Mouse (Mus musculus) Patski (cell line): ENCODE data around the gene Ddx3x. TPM values are rescaled to one million over a fixed set of nuclear protein-coding genes. Genes with fewer than 3 reads are reported as not detected.

Experiments used
- ATAC-seq: fragments of 100-300 bp; one replicate; pipeline ENCODE4 v1.8.0; 2021
- CTCF ChIA-PET: fragments of 350-600 bp; sonication (Branson Sonifier 250); formaldehyde crosslinking; loops from one replicate; lab custom pipeline; 2022; ENCODE audit warnings: inconsistent platforms; lab: Charles Lee
- POLR2A ChIA-PET: fragments of 350-600 bp; sonication (Branson Sonifier 250); formaldehyde crosslinking; loops from one replicate; lab custom pipeline; 2022; ENCODE audit warnings: antibody characterized with exemption, inconsistent platforms; lab: Charles Lee
- DNase-seq: peaks from one replicate; pipeline ENCODE4 v3.0.0-alpha.2; 2011; ENCODE audit warnings: low read depth, low spot score
- H3K27me3 ChIP-seq: fragments of 371-371 bp; one replicate; pipeline ENCODE4 v1.5.1; 2021
- CTCF ChIP-seq: fragments of 100-300 bp; IDR thresholded peaks from one replicate; pipeline ENCODE4 v1.5.1; 2021
- in situ Hi-C: fragments of 300-500 bp; cut with MboI; formaldehyde crosslinking; loops from 3 replicates; pipeline ENCODE4 v1.11.1; 2018; ENCODE audit warnings: low pct_unique_long_range_greater_than_20kb, mixed read lengths
- polyA plus RNA-seq: library from polyadenylated mRNA; unstranded; gene quantifications from one replicate; pipeline ENCODE4 v1.2.3, GENCODE M21; 2021

Gene Ddx3x
- polyA plus RNA-seq, 1 experiment from 2014 or later, result 242 TPM

GRCm38 (mm10) chrX:13242320-13243096 lies 38.3 kb upstream of the Ddx3x start:
- ATAC-seq, result peak; percentile 66
- DNase-seq, result peak; percentile 43
- in situ Hi-C loops, result loop anchor here (5.0 kb wide), 1 partner anchor 220 kb away; no protein-coding TSS in a partner anchor
- TF ChIP-seq CTCF, result no peak
- ChIA-PET POLR2A (interaction anchor here (0.6 to 1.8 kb wide), 4 partner anchors 39 to 365 kb away, joined by 3 to 6 read pairs (median 3); partner anchors contain the start of gene Ddx3x), CTCF (interaction anchor here (1.2 to 1.4 kb wide), 2 partner anchors 13 to 260 kb away, joined by 4 to 5 read pairs; no protein-coding TSS in a partner anchor)
- peaks cover 26% of the 10 kb centered on the region for H3K27me3 ChIP-seq

GRCm38 (mm10) chrX:13243133-13244123 lies 37.3 kb upstream of the Ddx3x start:
- in situ Hi-C loops, result loop anchor here (5.0 kb wide), 1 partner anchor 219 kb away; no protein-coding TSS in a partner anchor
- peaks cover 22% of the 10 kb centered on the region for H3K27me3 ChIP-seq
- ATAC-seq (peak; percentile 44), DNase-seq (no peak)
- POLR2A ChIA-PET, result interaction anchor here (0.8 to 1.8 kb wide), 4 partner anchors 38 to 364 kb away, joined by 3 to 6 read pairs (median 3); partner anchors contain the start of gene Ddx3x
- CTCF ChIA-PET, result interaction anchor here (1.4 kb wide), 1 partner anchor 14 kb away, joined by 5 read pairs; no protein-coding TSS in a partner anchor
- TF ChIP-seq CTCF, result no peak

- POLR2A ChIA-PET, result interaction anchor here (0.8 to 1.8 kb wide), 2 partner anchors 37 to 188 kb away, joined by 3 to 6 read pairs; partner anchors contain the start of gene Ddx3x
Measured at GRCm38 (mm10) chrX:13244588-13244987, 36.2 kb upstream of the Ddx3x start.

GRCm38 (mm10) chrX:13245027-13245426 lies 35.7 kb upstream of the Ddx3x start:
- ChIA-PET POLR2A (no interaction called here), CTCF (interaction anchor here (1.0 kb wide), 1 partner anchor 37 kb away, joined by 3 read pairs; no protein-coding TSS in a partner anchor)
- in situ Hi-C loops, result no loop called here
- no peak for ATAC-seq
- peaks cover 14% of the 10 kb centered on the region for H3K27me3 ChIP-seq
- DNase-seq, result no peak
- TF ChIP-seq CTCF, result no peak

More at GRCm38 (mm10) chrX:13244588-13244987, 36.2 kb upstream of the Ddx3x start:
- DNase-seq, result no peak
- CTCF ChIA-PET, result interaction anchor here (1.0 kb wide), 1 partner anchor 37 kb away, joined by 3 read pairs; no protein-coding TSS in a partner anchor
- ATAC-seq, result no peak
- no peak for TF ChIP-seq CTCF
- H3K27me3 ChIP-seq, result peaks cover 14% of the 10 kb centered on the region
- in situ Hi-C loops, result loop anchor here (5.0 kb wide), 1 partner anchor 218 kb away; no protein-coding TSS in a partner anchor

- peaks cover 20% of the 10 kb centered on the region for H3K27me3 ChIP-seq
- DNase-seq (no peak), ATAC-seq (no peak)
- CTCF ChIA-PET, result no interaction called here
- no peak for TF ChIP-seq CTCF
- POLR2A ChIA-PET, result interaction anchor here (0.8 kb wide), 1 partner anchor 17 kb away, joined by 9 read pairs; no protein-coding TSS in a partner anchor
- in situ Hi-C loops, result no loop called here
Measured at GRCm38 (mm10) chrX:13251683-13252082, 29.1 kb upstream of the Ddx3x start.

GRCm38 (mm10) chrX:13254273-13254672 lies 26.5 kb upstream of the Ddx3x start:
- DNase-seq, result no peak
- ChIA-PET CTCF (interaction anchor here (1.0 kb wide), 1 partner anchor 18 kb away, joined by 3 read pairs; no protein-coding TSS in a partner anchor), POLR2A (no interaction called here)
- no peak for TF ChIP-seq CTCF
- H3K27me3 ChIP-seq, result peaks cover 12% of the 10 kb centered on the region
- ATAC-seq, result no peak
- in situ Hi-C loops, result no loop called here

- H3K27me3 ChIP-seq, result no peaks in the 10 kb centered on the region
- no peak for DNase-seq
- ChIA-PET CTCF (no interaction called here), POLR2A (no interaction called here)
- ATAC-seq, result no peak
- TF ChIP-seq CTCF, result no peak
- in situ Hi-C loops, result no loop called here
Measured at GRCm38 (mm10) chrX:13263356-13263755, 17.4 kb upstream of the Ddx3x start.

GRCm38 (mm10) chrX:13275519-13276137 lies 5.1 kb upstream of the Ddx3x start:
- CTCF ChIA-PET, result no interaction called here
- in situ Hi-C loops, result no loop called here

GRCm38 (mm10) chrX:13278996-13279395 lies 1.8 kb upstream of the Ddx3x start:
- no peaks in the 10 kb centered on the region for H3K27me3 ChIP-seq
- no peak for DNase-seq
- CTCF ChIA-PET, result no interaction called here
- in situ Hi-C loops, result no loop called here
- ATAC-seq, result no peak
- POLR2A ChIA-PET, result no interaction called here
- no peak for TF ChIP-seq CTCF

More at GRCm38 (mm10) chrX:13275519-13276137, 5.1 kb upstream of the Ddx3x start:
- no peak for TF ChIP-seq CTCF
- DNase-seq, result no peak
- no peaks in the 10 kb centered on the region for H3K27me3 ChIP-seq
- POLR2A ChIA-PET, result no interaction called here
- ATAC-seq, result no peak
